Mouse (Mus musculus): ENCODE data around the gene Tlr9. TPM values are rescaled to one million over a fixed set of nuclear protein-coding genes. Genes with fewer than 3 reads are reported as not detected.

Tlr9 gene
- 10.5 TPM for total RNA-seq (2023)

DNA sequence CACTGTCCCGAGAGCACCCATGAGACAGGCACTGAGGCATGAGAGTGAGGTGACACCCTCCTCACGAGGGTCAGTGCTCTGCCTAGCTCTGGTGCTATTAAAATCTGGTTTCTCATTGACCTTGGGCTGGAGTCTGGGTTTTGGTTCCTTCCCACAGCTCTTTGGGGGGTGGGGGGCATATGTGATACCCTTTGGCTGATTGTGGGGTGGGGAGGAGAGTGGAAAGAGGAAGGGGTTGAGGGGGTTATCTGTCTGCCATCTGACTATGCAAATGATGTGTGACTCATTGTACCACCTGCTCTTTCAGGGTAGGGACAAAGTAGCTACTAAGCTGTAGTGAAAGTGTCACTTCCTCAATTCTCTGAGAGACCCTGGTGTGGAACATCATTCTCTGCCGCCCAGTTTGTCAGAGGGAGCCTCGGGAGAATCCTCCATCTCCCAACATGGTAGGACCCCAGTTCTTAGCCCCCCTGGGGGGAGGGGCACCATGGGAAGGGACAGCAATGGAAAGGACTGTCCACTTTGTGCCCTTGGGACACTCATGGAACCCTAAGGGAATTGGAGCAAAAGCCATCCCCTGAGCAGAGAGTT, at the start of gene Tlr9:
TSS of gene Tlr9 (plus strand) at position 338 of the 591 bp plus-strand sequence.

DNA sequence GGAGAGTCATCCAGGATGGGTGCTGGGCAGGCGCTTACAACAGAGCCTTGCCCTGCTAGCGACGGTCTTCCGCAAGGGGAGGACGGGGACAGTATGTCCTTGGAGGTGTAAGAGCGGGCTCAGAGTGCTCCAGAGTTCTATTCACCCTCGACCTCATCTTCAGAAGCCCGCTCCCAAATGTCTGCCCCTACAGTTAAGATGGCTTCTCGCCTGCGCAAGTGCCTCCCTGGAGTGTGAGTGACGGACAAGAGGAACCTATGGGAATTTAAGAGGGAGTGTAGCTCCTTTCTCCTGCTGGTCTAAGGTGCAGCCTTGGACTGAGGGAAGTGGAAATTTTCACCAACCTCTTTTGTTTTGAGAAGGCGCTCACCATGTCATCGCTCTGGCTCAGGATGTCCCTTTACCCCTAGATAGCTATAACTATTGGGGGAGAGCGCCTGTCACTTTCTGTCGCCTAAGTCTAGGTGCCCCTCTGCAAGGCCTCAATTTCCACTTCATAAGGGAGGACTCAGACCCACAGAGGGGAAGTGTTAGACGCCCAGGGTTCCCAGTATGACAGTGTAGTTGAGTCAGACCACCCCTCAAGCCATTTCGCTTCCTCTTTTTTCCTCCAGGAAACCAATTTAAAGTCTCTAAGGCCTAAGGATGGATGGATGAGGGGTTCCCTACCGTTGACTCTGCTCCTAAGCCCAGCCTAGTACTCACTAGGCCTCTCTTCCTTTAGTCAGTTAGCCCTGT, 22.7 kb upstream of the Tlr9 start, which contains the start of gene Ppm1m:
TSS of gene Ppm1m (minus strand) at position 212 of the 738 bp plus-strand sequence.

DNA sequence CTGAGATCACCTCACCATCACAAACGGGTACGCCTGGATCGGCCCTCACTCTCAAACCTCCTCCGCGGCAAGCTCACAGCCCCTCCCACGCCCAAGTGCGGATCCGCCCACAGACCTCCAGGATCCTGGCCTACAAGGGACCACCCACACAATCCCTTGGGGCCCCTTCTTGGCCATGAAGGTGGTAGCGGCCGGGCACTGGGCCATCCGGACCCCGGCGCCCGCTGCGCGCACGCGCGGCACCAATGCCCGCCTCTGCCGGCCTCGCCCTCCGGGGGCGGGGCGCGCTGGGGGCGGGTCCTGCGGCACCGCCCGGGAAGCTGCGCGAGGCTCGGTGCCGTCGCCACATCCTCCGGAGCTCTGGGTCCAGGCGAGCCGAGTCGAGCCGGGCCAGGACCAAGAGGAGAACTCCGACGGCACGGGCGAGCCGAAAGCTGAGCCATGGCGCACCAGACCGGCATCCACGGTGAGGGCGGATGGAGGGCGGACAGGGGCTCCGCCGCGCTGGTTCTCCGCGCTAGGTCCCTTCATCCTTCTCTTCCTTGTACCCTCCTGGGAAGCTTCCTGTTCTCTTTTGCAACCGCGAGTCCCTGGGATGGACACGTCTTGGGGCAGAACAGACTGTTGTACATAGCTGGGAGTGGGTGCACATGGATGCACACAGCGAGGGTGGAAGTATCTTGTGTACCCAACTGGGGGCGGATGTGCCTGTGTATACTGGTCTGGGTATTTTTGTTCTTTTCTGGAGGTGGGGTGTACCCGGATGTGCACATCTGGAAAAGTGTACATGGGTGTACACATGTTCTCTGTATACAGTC, 19.4 kb upstream of the Tlr9 start, which contains the start of gene Twf2:
TSS of gene Twf2 (plus strand) at position 290 of the 818 bp plus-strand sequence.

Other genes with a start within 250 kb of the Tlr9 start
- not detected for gene Col6a4, start 125.8 kb upstream of the Tlr9 start, total RNA-seq (2023)
- gene Glyctk, start 64.5 kb upstream of the Tlr9 start, total RNA-seq (2023), result 6.1 TPM
- gene Wdr82, start 51.7 kb upstream of the Tlr9 start, total RNA-seq (2023), result 135 TPM
- 36.7 TPM for gene Ppm1m, start 22.9 kb upstream of the Tlr9 start, total RNA-seq (2023)
- 78.4 TPM for gene Twf2, start 19.5 kb upstream of the Tlr9 start, total RNA-seq (2023)
- 26.1 TPM for gene Alas1, start 26.1 kb downstream of the Tlr9 start, total RNA-seq (2023)
- gene Poc1a, start 58.5 kb downstream of the Tlr9 start, total RNA-seq (2023), result 4.3 TPM
- gene Dusp7, start 146.0 kb downstream of the Tlr9 start, total RNA-seq (2023), result 29.3 TPM
- gene Rpl29, start 206.9 kb downstream of the Tlr9 start, total RNA-seq (2023), result 1,242 TPM
- 13.1 TPM for gene Acy1, start 215.7 kb downstream of the Tlr9 start, total RNA-seq (2023)
- gene Abhd14b, start 224.9 kb downstream of the Tlr9 start, total RNA-seq (2023), result 4.9 TPM
- 6.9 TPM for gene Abhd14a, start 225.1 kb downstream of the Tlr9 start, total RNA-seq (2023)
- gene Pcbp4, start 230.7 kb downstream of the Tlr9 start, total RNA-seq (2023), result 15.2 TPM
- 0.38 TPM for gene Gpr62, start 243.3 kb downstream of the Tlr9 start, total RNA-seq (2023)